Mouse (Mus musculus): ENCODE results near the gene Prlr. TPM values are rescaled to one million over a fixed set of nuclear protein-coding genes. Genes with fewer than 3 reads are reported as not detected.
A peak's percentile ranks its signal among the peaks of the same experiment; 100 is the strongest.

The Prlr gene
- total RNA-seq, 4 experiments from 2014 or later, result 72.1 to 382 (median 225) TPM

GRCm38 (mm10) chr15:10235977-10236376, 58.9 kb downstream of the Prlr start:
- DNase-seq, result no peak

GRCm38 (mm10) chr15:10236812-10237211, 59.8 kb downstream of the Prlr start:
- DNase-seq, result no peak

DNA sequence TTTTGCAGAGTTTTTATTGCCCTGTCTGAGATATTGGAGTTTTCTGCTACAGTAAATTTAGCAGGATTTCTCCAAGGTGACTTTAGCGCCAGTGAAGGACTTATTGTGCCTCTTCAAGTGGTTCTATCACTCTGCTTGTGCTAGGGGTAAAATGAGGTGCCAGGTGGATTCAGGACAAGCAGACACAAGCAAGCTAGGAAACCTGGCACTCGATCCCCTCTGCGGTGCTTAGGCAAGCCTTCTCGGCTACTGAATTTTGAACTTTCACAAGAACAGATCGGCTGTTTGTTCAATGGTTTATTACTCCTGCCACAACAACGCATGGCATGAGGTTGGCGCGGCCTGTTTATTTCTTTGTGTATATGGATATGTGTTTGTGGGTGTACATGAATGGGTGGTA, 61.4 kb downstream of the Prlr start:
- no peak for DNase-seq

DNA sequence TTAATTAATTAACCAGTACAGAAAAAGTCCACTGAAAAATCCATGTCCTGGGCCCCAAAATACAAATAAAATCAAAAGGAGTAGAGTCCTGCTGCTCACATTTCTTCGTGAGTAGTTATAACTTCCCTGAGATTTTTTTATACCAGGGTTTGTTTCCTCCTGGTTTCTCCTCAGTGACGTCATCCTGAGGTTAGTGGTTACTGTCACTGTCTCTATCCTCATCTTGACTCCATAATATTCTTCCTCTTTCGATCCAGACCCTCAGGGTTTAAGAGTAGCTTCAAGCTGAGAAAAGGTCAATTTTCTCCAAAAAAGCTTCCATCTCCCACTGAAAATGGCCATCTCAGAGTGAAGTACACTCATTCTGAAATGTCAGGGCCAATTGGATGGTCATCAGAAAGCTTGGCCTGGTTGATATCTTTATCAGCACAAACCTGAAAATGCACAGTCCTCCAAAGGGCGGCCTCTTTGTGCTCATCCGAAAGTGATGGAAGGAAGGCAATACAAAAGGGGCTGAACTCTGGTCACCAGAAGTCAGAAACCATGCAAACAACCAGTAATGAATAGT, 63.3 kb downstream of the Prlr start:
- DNase-seq, result peak; percentile 38

- no peak for DNase-seq
Measured at GRCm38 (mm10) chr15:10242250-10242649, 65.2 kb downstream of the Prlr start.

- DNase-seq, result no peak
Measured at GRCm38 (mm10) chr15:10249285-10249684, 72.2 kb downstream of the Prlr start.

DNA sequence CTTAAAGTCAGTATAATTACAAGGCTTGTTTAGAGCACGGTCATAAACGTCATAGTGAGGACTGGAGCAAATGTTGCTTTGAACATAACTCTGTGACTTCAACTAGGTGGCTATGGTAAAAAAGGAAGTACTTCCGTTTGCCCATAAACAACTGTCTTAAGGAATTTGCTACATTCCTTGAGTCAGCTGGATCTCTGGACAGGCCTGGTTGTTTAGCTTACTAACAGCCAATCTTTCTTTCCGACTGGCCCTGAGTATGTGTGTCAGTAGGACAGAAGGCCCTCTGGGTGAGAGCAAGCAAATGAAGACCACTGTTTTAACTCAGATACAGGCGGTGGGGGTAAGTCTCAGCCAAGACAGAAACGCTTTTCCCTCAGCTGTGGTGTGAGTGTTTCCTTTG, 73.7 kb downstream of the Prlr start:
- no peak for DNase-seq

- no peak for DNase-seq
Measured at GRCm38 (mm10) chr15:10252526-10252925, 75.5 kb downstream of the Prlr start.

DNA sequence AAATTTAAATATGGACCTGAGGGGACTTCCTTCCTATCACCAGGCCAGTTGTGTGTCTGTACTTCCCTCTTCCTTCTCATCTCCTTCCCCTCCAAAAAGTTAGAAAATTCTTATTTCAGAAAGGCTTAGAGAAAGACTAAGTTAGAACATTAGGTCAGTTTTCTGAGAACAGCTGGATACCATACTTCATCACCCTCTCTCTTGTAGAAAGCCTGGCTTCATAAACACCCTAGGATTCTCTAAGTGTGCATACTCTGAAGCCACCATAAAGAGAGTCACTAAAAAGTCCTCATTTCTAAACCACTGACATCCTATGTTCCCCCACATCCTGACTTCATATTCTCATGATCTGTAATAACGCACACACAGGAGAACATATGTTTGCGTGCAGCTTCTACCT, 85.2 kb downstream of the Prlr start:
- no peak for DNase-seq

GRCm38 (mm10) chr15:10262641-10263040, 85.6 kb downstream of the Prlr start:
- no peak for DNase-seq

DNA sequence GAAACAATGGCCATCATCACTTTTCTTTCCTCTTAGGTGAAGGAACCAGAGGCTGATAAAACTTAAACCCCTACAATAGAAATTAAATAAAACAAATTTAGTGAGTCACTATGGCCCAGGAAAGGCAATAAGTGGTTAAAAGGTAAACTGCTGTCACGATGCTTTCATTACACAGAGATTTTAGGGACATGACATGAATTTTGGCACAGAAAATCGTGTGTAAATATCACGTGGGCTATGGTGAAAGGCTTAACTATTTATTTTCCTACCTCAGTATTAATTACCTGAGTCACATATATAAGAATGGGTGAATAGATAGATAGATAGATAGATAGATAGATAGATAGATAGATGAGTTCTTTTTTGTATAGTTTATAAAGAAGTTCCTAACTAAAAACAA, 86.4 kb downstream of the Prlr start:
- no peak for DNase-seq

- DNase-seq, result no peak
Measured at GRCm38 (mm10) chr15:10264885-10265284, 87.8 kb downstream of the Prlr start.

DNA sequence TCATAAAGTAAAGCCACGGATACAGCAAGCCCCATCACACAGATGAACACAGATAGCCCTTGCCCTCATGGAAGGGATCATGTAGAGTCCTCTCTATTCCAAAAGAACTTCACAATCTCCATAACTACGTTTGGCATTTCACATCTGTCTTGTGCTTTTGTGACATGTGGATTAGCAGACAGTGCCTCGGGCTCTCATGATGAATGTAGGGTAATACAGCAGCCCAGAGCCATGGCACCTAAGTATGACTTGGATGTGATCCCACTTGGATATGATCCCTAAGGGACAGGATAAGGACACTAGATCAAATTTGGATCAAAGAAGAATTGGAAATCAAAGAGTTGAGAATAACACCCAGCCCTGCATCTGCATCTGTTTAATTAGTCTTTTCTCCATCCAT, 90.2 kb downstream of the Prlr start:
- DNase-seq, result no peak

GRCm38 (mm10) chr15:10276386-10276785, 99.3 kb downstream of the Prlr start:
- no peak for DNase-seq

- DNase-seq, result no peak
Measured at GRCm38 (mm10) chr15:10277461-10277860, 100.4 kb downstream of the Prlr start.

GRCm38 (mm10) chr15:10281546-10281945, 104.5 kb downstream of the Prlr start:
- DNase-seq, result no peak

DNA sequence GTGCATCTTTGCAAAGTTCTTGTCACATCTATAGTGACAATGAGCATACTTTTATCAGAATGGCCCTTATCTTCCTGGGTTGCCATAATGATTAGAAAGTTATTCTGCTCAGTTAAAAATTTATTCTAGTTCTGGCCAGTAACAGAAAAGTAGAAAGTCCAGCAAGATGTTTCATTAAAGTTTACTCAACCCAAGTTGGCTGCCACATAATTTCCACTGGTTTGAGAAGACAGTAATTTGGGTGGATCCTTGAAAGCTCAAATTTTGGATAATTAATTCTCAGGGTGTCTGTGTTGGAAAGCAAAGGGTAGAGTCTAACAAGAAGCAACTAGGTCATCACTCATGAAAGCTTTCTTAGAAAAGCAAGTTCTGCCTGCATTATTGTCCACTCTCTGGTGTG, 106.6 kb downstream of the Prlr start:
- no peak for DNase-seq

- no peak for DNase-seq
Measured at GRCm38 (mm10) chr15:10296570-10296969, 119.5 kb downstream of the Prlr start.

DNA sequence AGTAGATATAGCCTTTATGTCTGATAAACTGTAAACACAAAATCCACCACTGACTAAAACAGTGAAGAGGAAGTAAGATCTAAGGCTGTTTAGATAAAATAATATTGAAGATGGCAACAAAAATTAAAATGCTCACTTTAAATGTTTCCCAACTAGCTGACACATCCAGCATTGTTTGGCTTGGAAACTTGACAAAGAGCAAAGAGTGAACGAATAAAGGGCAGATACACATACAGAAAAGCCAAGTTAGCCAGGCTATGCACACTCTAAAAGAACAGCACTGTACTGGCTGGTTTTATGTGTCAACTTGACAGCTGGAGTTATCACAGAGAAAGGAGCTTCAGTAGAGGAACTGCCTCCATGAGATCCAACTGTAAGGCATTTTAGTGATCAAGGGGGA, 121.0 kb downstream of the Prlr start:
- no peak for DNase-seq

DNA sequence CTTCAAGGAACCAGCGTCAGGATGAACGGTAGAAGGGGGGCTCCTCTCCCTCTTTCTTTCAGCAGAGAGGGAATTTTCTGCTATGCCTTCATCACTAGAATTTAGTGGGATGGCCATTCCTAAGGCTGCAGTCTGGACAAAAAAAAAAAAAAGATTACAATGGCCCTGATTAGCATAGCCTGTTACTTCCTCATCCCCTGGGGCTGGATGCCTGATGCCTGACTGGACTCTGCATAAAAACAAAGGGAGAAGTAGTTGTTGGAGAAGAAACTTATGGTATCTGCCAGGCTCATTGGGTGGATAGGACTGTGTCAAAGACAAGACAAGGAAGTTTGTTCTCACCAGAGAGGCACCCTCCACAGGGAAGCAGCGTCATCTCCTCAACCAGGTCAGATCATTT, 122.4 kb downstream of the Prlr start:
- no peak for DNase-seq

DNA sequence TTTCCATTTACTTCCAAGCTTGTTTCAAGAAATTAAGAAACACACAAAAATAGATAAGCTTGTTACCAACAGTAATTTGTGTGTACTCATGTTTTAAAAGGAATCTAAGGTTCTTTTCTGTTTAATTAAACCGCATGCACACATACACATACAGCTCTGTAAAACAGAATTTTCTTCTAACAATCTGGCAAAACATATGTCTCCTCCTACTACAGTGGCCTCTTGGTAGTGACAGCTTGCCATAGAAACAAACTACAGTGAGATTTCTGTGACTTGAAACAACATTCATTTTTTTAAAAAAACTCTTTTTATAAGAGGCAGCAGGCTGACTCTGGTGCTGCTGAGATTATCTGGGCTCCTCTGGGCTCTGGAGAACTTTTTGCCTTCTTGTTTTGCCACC, 129.4 kb downstream of the Prlr start:
- no peak for DNase-seq

GRCm38 (mm10) chr15:10311826-10312225, 134.8 kb downstream of the Prlr start:
- no peak for DNase-seq

DNA sequence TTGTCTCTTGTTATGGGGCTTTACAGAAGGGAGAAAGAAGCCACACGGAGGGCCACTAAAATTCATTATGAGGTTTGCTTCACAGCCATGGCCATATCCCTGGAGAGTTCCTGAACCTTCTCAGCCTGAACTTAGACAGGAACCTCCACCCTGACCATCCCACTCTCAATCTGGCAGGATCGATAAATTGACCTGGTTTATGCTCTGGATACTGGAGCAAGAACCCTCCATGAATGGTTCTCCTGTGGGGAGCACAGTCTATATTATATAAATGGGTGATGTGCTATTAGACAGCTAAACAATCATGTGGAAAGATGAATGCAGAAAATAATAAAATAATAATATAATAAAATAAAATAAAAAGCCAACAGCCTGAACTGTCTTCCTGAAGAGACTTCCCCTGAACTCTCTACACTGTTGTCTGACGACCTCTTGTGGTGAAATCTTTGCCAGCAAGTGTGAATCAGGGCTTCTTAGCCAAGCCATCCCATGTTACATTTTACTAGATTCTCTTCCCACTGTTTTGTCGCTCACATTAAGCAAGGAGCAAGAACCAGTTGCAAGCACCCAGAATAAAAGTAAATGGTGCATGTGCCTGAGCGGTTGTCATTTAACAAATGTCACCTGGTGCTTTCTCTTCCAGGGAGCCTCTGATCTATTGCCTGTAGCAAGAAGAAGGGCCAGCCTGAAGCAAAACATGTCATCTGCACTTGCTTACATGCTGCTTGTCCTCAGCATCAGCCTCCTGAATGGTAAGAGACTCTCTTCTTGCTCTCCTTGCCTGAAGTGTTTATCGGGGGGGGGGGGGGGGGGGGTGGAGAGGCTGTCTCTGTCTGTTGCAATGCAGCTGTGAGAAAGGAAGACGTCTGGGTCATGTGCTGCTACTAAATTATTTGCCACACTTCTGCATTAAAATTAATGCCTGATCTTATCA, 136.8 kb downstream of the Prlr start:
- DNase-seq, result peak; percentile 36

GRCm38 (mm10) chr15:10325080-10325479, 148.0 kb downstream of the Prlr start, which contains the start of gene Gm21973:
TSS of gene Gm21973 (plus strand) at chr15:10325380.
- DNase-seq, result no peak

Data from adrenal gland, adult 8-10 months (tissue).